Mouse (Mus musculus) inflammation-experienced regulatory T-cells (primary cell): Measurements from ENCODE around the gene Arhgef25. TPM values are rescaled to one million over a fixed set of nuclear protein-coding genes. Genes with fewer than 3 reads are reported as not detected.

Experiments used
- polyA plus RNA-seq, 2 experiments: library from polyadenylated mRNA; unstranded; fragments of 100-300 nt; shearing (Covaris generic); gene quantifications; one replicate each; pipeline ENCODE4 v1.2.1; 2017

Arhgef25 gene
- 1 to 10 TPM in 1 of 2 experiments, under 1 TPM in 1; 0.33 to 3.3 TPM for polyA plus RNA-seq

DNA sequence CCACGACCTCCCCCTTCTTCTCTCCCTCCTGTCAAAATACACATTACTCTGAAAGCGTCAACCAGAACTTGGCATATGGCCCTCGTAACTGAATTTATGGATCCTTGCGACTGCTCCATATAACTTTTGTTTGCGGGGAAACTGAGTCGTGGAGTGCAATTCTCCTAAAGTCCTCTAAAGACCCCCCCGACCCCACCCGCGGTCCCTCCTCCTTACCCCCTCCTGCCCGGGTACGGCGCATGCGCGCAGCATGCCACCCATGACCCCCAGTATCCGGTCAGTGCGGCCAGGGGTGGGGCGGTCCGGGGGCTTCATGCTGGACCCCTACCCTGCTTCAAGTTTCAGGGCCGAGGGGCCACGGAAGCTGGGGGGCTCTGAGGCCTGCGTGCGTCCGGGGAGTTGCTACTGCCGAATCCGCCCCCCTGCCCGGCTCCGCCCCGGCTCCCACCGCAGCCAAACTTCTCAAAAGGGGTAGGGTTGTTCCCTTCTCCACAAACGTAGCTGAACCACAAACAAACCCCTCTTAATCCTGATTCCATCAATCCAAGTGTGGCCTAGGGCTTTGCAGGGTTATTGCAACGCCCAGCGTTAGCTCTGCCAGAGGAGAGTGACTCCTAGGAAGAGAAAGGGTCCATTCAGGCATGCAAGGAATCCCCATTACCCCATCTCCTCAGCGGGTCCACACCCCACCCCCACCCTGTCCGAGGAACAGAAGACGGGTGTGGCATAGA is at the start of gene Arhgef25:
TSS of gene Arhgef25 (minus strand) at position 433 of the 731 bp plus-strand sequence.

DNA sequence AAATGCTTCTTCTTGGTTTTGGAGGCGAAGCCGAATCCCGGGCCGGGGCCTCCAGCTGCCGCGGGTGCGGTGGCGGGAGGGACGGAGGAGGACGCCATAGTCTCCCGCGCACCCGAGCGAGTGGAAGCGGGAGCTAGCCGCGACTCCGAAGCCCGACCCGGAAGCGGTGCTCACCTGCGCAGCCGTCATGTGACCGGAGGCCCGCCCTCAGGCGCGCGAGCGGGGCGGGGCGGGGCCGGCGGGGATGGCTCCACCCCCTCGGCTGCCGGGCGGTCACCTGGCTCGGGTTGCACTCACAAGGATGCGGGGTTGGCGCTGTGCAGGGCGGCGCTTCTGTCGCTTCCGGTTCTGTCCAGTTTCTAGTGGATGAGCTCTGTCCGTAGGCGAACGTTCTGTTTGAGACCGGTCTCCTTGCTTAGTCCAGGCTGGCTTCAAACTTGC is 21.6 kb upstream of the Arhgef25 start, which contains the start of gene Pip4k2c:
TSS of gene Pip4k2c (minus strand) at position 172 of the 441 bp plus-strand sequence.

DNA sequence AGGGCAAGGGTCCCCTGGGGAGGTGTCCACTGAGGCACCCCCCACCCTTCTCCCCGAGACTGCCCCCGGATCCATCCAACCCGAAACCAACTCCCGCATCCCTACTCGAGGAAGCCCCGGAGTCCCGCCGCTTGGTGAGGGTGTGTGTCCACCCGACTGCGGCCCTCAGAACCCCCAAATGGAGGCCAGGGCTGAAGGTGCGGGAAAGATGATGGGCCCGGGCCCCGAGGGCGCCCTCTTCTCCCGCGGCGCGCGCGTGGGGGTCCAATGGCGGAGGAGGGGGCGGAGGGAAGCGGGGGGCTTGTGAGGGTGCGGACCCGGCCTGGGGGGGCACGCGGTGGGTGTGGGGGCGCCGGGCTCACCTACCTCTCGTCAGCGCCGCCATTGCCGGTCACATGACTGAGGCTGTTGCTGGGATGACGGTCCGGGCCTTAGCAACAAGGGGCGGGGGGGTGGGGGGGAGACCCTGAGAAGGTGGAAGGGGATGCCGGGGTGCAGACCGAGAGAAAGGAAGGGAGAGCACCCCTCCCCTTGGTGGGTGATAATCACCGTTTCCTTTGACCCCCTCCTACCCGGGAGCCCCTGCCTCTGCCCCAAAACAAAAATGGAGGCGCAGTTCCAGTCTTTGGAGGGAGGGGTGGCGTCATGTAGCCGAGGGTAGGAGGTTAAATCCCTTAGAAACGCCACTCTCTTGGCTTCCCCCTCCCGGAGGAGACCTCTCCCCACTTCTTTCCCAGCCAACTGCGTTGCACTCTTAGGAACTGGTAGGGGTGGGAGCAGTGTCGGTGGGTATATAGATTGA is 5.6 kb upstream of the Arhgef25 start, which contains the start of gene Dtx3:
TSS of gene Dtx3 (minus strand) at position 401 of the 802 bp plus-strand sequence.

GRCm38 (mm10) chr10:127179871-127180694 is 9.8 kb downstream of the Arhgef25 start, which contains the start of gene Slc26a10:
TSS of gene Slc26a10 (minus strand) at chr10:127180645.

GRCm38 (mm10) chr10:127164631-127165353 is 25.1 kb downstream of the Arhgef25 start, which contains the start of gene B4galnt1:
TSS of gene B4galnt1 (plus strand) at chr10:127165225.

Other genes starting within 250 kb of the Arhgef25 start
- gene Ctdsp2, start 211.4 kb downstream of the Arhgef25 start, polyA plus RNA-seq, result 10 to 100 TPM; 35.7 to 38.3 TPM
- 1 to 10 TPM in 1 of 2 experiments, under 1 TPM in 1; 0.22 to 1.5 TPM for gene Avil, start 189.4 kb downstream of the Arhgef25 start, polyA plus RNA-seq
- gene Tsfm, start 159.2 kb downstream of the Arhgef25 start, polyA plus RNA-seq, result 10 to 100 TPM; 44.1 to 51.1 TPM
- 10 to 100 TPM; 21.4 to 21.8 TPM for gene Mettl1, start 148.7 kb downstream of the Arhgef25 start, polyA plus RNA-seq
- gene Eef1akmt3, start 148.6 kb downstream of the Arhgef25 start, polyA plus RNA-seq, result 1 to 10 TPM in 1 of 2 experiments, under 1 TPM in 1; 0.41 to 1.0 TPM
- gene Cyp27b1, start 141.8 kb downstream of the Arhgef25 start, polyA plus RNA-seq, result 1 to 10 TPM in 1 of 2 experiments, under 1 TPM in 1; 0.28 to 1.5 TPM
- gene March9, start 129.9 kb downstream of the Arhgef25 start, polyA plus RNA-seq, result 1 to 10 TPM; 1.5 to 2.8 TPM
- 100 to 1,000 TPM; 253 to 259 TPM for gene Cdk4, start 126.5 kb downstream of the Arhgef25 start, polyA plus RNA-seq
- 10 to 100 TPM; 86.6 to 89.1 TPM for gene Tspan31, start 119.8 kb downstream of the Arhgef25 start, polyA plus RNA-seq
- gene Agap2, start 114.8 kb downstream of the Arhgef25 start, polyA plus RNA-seq, result 10 to 100 TPM; 24.5 to 27.9 TPM
- gene Os9, start 69.0 kb downstream of the Arhgef25 start, polyA plus RNA-seq, result 100 to 1,000 TPM; 153 to 204 TPM
- 100 to 1,000 TPM; 549 to 751 TPM for gene B4galnt1, start 24.9 kb downstream of the Arhgef25 start, polyA plus RNA-seq
- gene Slc26a10, start 9.4 kb downstream of the Arhgef25 start, polyA plus RNA-seq, result 1 to 10 TPM; 5.6 to 9.2 TPM
- 100 to 1,000 TPM in 1 of 2 experiments, 10 to 100 TPM in 1; 78.0 to 135 TPM for gene Dtx3, start 5.6 kb upstream of the Arhgef25 start, polyA plus RNA-seq
- gene Pip4k2c, start 21.5 kb upstream of the Arhgef25 start, polyA plus RNA-seq, result 10 to 100 TPM; 31.5 to 32.3 TPM
- gene Kif5a, start 73.3 kb upstream of the Arhgef25 start, polyA plus RNA-seq, result 1 to 10 TPM in 1 of 2 experiments, under 1 TPM in 1; 0.78 to 1.0 TPM
- 100 to 1,000 TPM in 1 of 2 experiments, 10 to 100 TPM in 1; 76.7 to 121 TPM for gene Dctn2, start 76.3 kb upstream of the Arhgef25 start, polyA plus RNA-seq
- 10 to 100 TPM in 1 of 2 experiments, 1 to 10 TPM in 1; 8.3 to 10.7 TPM for gene Mbd6, start 98.9 kb upstream of the Arhgef25 start, polyA plus RNA-seq
- 10 to 100 TPM; 68.9 to 74.7 TPM for gene Mars, start 121.7 kb upstream of the Arhgef25 start, polyA plus RNA-seq
- gene Arhgap9, start 131.9 kb upstream of the Arhgef25 start, polyA plus RNA-seq, result 100 to 1,000 TPM; 319 to 327 TPM
- gene Gli1, start 151.9 kb upstream of the Arhgef25 start, polyA plus RNA-seq, result under 1 TPM; 0.80 to 0.81 TPM
- not detected for gene Inhbe, start 164.3 kb upstream of the Arhgef25 start, polyA plus RNA-seq
- gene Inhbc, start 180.3 kb upstream of the Arhgef25 start, polyA plus RNA-seq, result not detected
- gene R3hdm2, start 190.2 kb upstream of the Arhgef25 start, polyA plus RNA-seq, result 10 to 100 TPM; 25.9 to 28.0 TPM